Mouse (Mus musculus): Measurements from ENCODE around the gene Rbp4. TPM values are rescaled to one million over a fixed set of nuclear protein-coding genes. Genes with fewer than 3 reads are reported as not detected.

The Rbp4 gene
- polyA plus RNA-seq, 1 experiment from 2014 or later = 24.7 TPM

- Histone ChIP-seq H3K9ac (no peak overlapping the region), H3K4me3 (replicated peaks) (no peak overlapping the region), H3K4me2 (no peak overlapping the region), H3K4me1 (0 out of 2 replicates have a peak, but pooled peaks cover 2% of the 10 kb centered on the region), H3K27me3 (peaks cover 7% of the 10 kb centered on the region; the same call in 1 of the 2 replicates), H3K9me3 (replicated peaks) (no peaks in the 10 kb centered on the region), H3K27ac (no peak overlapping the region), H3K36me3 (no peaks in the 10 kb centered on the region)
- WGBS = 84% methylated on average over 4 of the region's 4 CpGs
- no peak for ATAC-seq (replicated peaks; ENCODE audit: low FRiP score)
Measured at GRCm38 (mm10) chr19:38085841-38086240, 39.2 kb downstream of the Rbp4 start.

GRCm38 (mm10) chr19:38082931-38083525 lies 42.1 kb downstream of the Rbp4 start:
- Histone ChIP-seq H3K36me3 (no peaks in the 10 kb centered on the region), H3K9ac (no peak overlapping the region), H3K27ac (no peak overlapping the region), H3K9me3 (replicated peaks) (no peaks in the 10 kb centered on the region), H3K4me2 (no peak overlapping the region), H3K4me1 (0 out of 2 replicates have a peak, but pooled peaks cover 2% of the 10 kb centered on the region), H3K27me3 (peaks cover 7% of the 10 kb centered on the region; the same call in 1 of the 2 replicates), H3K4me3 (replicated peaks) (no peak overlapping the region)
- no peak for ATAC-seq (replicated peaks; ENCODE audit: low FRiP score)
- WGBS = 48% methylated on average over 5 of the region's 5 CpGs

GRCm38 (mm10) chr19:38081361-38081760 lies 43.7 kb downstream of the Rbp4 start:
- no peaks in the 10 kb centered on the region for H3K4me1 ChIP-seq
- no peaks in the 10 kb centered on the region for H3K9me3 ChIP-seq (replicated peaks)
- no peaks in the 10 kb centered on the region for H3K36me3 ChIP-seq
- 53% methylated on average over 3 of the region's 3 CpGs for WGBS
- peaks cover under 1% of the 10 kb centered on the region; the same call in 1 of the 2 replicates for H3K27me3 ChIP-seq
- no peak overlapping the region for H3K27ac ChIP-seq
- H3K4me2 ChIP-seq = no peak overlapping the region
- no peak overlapping the region for H3K9ac ChIP-seq
- H3K4me3 ChIP-seq (replicated peaks) = no peak overlapping the region
- ATAC-seq (replicated peaks; ENCODE audit: low FRiP score) = no peak

GRCm38 (mm10) chr19:38077851-38078540 lies 47.1 kb downstream of the Rbp4 start:
- Histone ChIP-seq H3K4me1 (no peaks in the 10 kb centered on the region), H3K9me3 (replicated peaks) (no peaks in the 10 kb centered on the region), H3K27ac (no peak overlapping the region), H3K4me3 (replicated peaks) (no peak overlapping the region), H3K4me2 (no peak overlapping the region), H3K27me3 (no peaks in the 10 kb centered on the region), H3K36me3 (peaks cover 15% of the 10 kb centered on the region), H3K9ac (no peak overlapping the region)
- 67% methylated on average over 3 of the region's 3 CpGs for WGBS
- no peak for ATAC-seq (replicated peaks; ENCODE audit: low FRiP score)

- peaks cover 31% of the 10 kb centered on the region for H3K36me3 ChIP-seq
- no peak overlapping the region for H3K27ac ChIP-seq
- H3K4me3 ChIP-seq (replicated peaks) = no peak overlapping the region
- ATAC-seq (replicated peaks; ENCODE audit: low FRiP score) = no peak
- no peak overlapping the region for H3K4me2 ChIP-seq
- H3K4me1 ChIP-seq = no peaks in the 10 kb centered on the region
- H3K9me3 ChIP-seq (replicated peaks) = no peaks in the 10 kb centered on the region
- WGBS = 76% methylated on average over 2 of the region's 2 CpGs
- H3K27me3 ChIP-seq = no peaks in the 10 kb centered on the region
- H3K9ac ChIP-seq = no peak overlapping the region
Measured at GRCm38 (mm10) chr19:38076251-38076650, 48.8 kb downstream of the Rbp4 start.

GRCm38 (mm10) chr19:38075051-38075450 lies 50.0 kb downstream of the Rbp4 start:
- WGBS = 80% methylated on average over 11 of the region's 11 CpGs
- Histone ChIP-seq H3K36me3 (peaks cover 43% of the 10 kb centered on the region), H3K4me1 (no peaks in the 10 kb centered on the region), H3K27me3 (no peaks in the 10 kb centered on the region), H3K27ac (no peak overlapping the region), H3K4me2 (no peak overlapping the region), H3K9ac (no peak overlapping the region), H3K9me3 (replicated peaks) (no peaks in the 10 kb centered on the region), H3K4me3 (replicated peaks) (no peak overlapping the region)
- ATAC-seq (replicated peaks; ENCODE audit: low FRiP score) = no peak

- H3K9me3 ChIP-seq (replicated peaks) = no peaks in the 10 kb centered on the region
- no peak for ATAC-seq (replicated peaks; ENCODE audit: low FRiP score)
- no peaks in the 10 kb centered on the region for H3K27me3 ChIP-seq
- no peak overlapping the region for H3K27ac ChIP-seq
- H3K4me2 ChIP-seq = no peak overlapping the region
- no peaks in the 10 kb centered on the region for H3K4me1 ChIP-seq
- no peak overlapping the region for H3K4me3 ChIP-seq (replicated peaks)
- peaks cover 53% of the 10 kb centered on the region for H3K36me3 ChIP-seq
- whole genome bisulfite sequencing = 98% methylated on average over 5 of the region's 5 CpGs
- H3K9ac ChIP-seq = no peak overlapping the region
Measured at GRCm38 (mm10) chr19:38073226-38073625, 51.9 kb downstream of the Rbp4 start.

Other genes with a start within 250 kb of the Rbp4 start
- gene Myof, start 81.7 kb downstream of the Rbp4 start, polyA plus RNA-seq (2015; fragmentation: Nextera tagmentation; extraction: Ambion mirVana) = 13.6 and 16.5 TPM in 2 replicates
- gene Cep55, start 70.3 kb downstream of the Rbp4 start, polyA plus RNA-seq (2015; fragmentation: Nextera tagmentation; extraction: Ambion mirVana) = 29.6 and 30.0 TPM in 2 replicates
- gene Ffar4, start 28.2 kb downstream of the Rbp4 start, polyA plus RNA-seq (2015; fragmentation: Nextera tagmentation; extraction: Ambion mirVana) = 1.4 and 1.7 TPM in 2 replicates
- gene Pde6c, start 7.5 kb upstream of the Rbp4 start, polyA plus RNA-seq (2015; fragmentation: Nextera tagmentation; extraction: Ambion mirVana) = 0.06 TPM in 1 of 2 replicates, not detected in the other
- gene Fra10ac1, start 98.9 kb upstream of the Rbp4 start, polyA plus RNA-seq (2015; fragmentation: Nextera tagmentation; extraction: Ambion mirVana) = 38.6 and 39.6 TPM in 2 replicates
- 2.2 and 2.8 TPM in 2 replicates for gene Lgi1, start 139.3 kb upstream of the Rbp4 start, polyA plus RNA-seq (2015; fragmentation: Nextera tagmentation; extraction: Ambion mirVana)

Measured in kidney, embryonic 15.5 days (tissue).